Mouse (Mus musculus) brain, embryonic 14.5 days (tissue): ENCODE measurements around the gene Zfp827.

Experiments
- CTCF ChIP-seq: fragments of 200-500 bp; IDR thresholded peaks from 2 replicates; pipeline ENCODE4 v1.5.1; 2012; ENCODE audit warnings: inconsistent platforms, mild to moderate bottlenecking, moderate library complexity, borderline replicate concordance; ENCODE audit not compliant: insufficient read depth, insufficient read length; ENCODE audit errors: extremely low read depth
- POLR2A ChIP-seq: fragments of 200-500 bp; IDR thresholded peaks from 2 replicates; pipeline ENCODE4 v1.6.1; 2012; ENCODE audit warnings: mild to moderate bottlenecking, inconsistent platforms, borderline replicate concordance; ENCODE audit not compliant: poor library complexity, insufficient read depth, insufficient read length, severe bottlenecking; ENCODE audit errors: extremely low read depth

DNA sequence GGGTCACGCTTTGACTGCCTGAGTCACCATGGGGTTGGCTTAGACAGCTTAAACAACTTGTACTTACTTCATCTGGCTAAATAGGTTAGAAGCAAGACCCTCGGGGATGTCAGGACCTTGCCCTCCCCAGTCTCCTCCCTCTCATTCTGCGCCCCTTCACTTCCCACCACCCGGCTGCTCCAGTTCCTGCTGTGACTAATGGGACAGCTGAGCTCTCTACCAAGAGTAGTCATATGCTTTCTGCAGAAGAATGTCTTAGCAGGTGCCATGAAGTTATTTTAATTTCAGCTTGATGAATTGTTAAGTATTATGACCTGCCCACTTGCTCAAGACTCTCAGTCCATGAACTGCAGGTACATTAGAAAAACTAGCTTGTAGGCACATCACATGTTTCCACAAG, 168.2 kb downstream of the Zfp827 start:
- TF ChIP-seq CTCF = no peak
- no peak for TF ChIP-seq POLR2A
